Mouse (Mus musculus) kidney, adult 11 months (tissue): Measurements from ENCODE around the gene Tnks2.
"Not testable (repeated sequence)": the region's sequence is repeated elsewhere in the genome, so short reads cannot be mapped to it uniquely, and the experiment has no call there.

Source experiments
- DNase-seq: peaks from one replicate; pipeline ENCODE4 v3.0.0; 2022

The Tnks2 gene

DNA sequence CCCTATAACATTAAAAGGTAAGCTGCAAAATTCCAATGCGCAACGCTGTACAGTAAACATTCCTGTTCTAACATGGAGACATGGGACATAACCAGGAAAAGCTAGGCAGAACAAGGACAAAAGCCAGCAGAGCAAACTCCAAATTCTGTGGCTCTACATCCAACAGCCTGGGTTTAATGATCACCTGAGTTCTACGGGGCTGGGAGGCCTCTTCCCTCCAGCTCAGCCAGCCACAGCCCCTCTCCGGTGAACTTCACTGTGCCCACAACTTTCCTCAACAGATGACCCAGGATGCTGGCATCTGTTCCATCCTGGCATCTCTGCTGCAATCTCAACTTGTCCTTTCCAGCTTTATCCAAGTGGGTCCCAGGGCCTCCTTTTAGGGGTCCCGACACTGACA is 6.4 kb upstream of the Tnks2 start:
- peak; percentile 36 for DNase-seq

DNA sequence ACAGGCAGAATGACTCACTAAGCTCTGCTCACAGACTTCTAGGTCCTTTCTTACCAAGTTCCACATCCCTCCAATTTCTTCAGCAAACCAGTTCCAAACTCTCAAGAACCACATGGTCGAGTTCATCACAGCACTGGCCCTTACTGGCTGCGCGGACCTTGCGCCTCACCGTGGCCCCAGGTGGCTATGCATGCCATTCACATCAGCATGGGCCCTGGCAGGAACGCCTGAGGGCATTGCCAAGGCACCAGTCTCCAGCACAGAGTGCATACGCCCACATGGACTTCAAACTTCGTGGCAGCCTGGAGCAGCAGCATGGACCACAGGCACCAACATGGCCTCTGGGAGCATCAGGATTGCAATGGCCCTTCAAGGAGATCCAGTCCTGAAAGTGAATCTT is 5.7 kb upstream of the Tnks2 start:
- peak; percentile 75 for DNase-seq

DNA sequence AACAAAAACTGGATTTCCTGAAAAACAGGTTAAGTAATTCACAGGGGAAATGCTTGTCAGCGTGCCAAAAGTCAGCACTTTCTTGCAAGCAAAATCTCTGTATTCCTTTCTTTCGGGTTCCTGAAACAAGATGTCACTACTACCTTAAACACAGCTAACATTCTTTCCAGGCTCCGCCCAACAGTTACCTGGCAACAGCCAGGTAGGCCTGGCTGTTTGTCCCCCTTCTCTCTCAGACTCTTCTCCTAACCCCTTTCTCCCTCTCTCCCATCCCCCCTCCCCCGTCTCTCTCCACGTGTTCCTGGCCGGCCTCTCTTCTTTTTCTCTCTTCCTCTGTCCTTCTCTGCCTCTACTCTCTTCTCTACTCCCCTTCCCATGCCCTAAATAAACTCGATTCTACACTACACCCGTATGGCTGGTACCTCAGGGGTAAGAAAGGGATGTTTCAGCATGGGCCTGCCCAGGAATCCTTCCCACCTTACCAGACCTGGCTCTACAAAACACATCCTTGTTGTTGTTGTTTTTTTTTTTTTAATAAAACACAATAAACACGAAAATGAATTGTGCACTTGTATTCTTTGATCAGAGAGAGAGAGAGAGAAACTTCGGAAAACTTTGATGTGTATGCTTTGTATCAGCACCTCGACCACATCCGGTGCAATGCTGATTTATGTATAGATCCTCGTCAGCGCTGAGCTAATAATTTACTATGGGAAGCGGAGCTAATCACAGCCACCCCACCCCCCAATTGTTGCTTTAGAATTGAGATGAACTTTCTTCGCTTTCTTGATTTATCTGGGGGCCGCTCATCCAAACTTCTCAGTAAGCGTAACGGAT is 863 bp upstream of the Tnks2 start:
- DNase-seq, result peak; percentile 71

- peak; percentile 38 for DNase-seq
These were observed 750 bp downstream of the Tnks2 start for GRCm38 (mm10) chr19:36834532-36835431.

DNA sequence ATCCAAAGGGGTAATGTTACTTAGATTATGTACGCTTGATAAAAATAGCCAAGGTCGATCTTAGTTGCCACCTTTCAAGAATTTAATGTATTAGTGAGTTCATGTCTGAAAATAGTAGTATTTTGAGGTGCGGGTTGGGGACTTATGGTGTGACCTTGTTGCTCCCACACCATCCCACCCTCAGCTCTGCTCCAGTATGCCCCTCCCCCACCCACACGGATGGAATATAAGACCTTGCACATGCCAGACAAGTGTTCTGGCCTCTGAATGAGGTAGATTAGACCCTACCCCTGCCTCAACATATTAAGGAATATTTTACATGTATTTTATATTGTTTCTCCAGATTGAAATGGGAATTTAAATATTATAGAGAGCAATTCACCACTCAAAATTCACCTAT is 2.0 kb downstream of the Tnks2 start:
- DNase-seq, result no peak

DNA sequence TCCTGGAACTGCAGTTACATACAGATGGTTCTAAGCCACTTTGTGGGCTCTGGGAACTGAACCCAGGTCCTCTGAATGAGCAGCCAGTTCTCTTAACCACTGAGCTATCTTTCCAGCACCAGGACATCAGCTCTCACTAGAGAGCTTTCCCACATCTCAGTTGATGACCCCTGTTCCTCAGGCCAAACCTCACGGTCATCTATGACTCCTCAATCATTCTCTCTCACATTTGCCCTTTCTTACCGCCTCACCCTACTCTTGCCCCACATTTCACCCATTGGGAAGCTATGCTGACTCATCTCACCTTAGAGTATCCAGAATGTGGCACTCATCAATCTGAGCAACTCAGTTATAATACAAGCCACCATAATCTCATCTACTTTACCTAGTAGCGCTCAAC is 6.3 kb downstream of the Tnks2 start:
- no peak for DNase-seq

DNA sequence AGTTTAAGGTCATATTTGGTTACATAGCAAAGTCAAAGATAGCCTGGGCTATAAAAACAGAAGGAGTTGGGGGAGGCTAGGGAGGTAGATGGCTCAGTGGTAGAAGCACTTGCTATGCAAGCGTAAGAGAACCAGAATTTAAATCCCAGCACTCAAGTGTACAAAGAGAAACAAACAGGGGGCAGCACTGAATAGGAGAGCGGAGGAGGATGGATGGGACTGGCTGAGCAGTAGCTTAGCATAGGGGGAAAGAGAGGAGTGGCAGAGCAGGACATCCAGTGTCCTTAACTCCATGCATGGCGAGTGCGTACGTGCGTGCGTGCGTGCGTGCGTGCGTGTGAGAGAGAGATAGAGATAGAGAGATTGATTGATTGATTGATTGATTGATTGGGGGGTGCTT is 9.8 kb downstream of the Tnks2 start:
- no peak for DNase-seq

- no peak for DNase-seq
These were observed 11.9 kb downstream of the Tnks2 start for GRCm38 (mm10) chr19:36845924-36846323.

GRCm38 (mm10) chr19:36853831-36854230 is 19.8 kb downstream of the Tnks2 start:
- DNase-seq, result no peak

DNA sequence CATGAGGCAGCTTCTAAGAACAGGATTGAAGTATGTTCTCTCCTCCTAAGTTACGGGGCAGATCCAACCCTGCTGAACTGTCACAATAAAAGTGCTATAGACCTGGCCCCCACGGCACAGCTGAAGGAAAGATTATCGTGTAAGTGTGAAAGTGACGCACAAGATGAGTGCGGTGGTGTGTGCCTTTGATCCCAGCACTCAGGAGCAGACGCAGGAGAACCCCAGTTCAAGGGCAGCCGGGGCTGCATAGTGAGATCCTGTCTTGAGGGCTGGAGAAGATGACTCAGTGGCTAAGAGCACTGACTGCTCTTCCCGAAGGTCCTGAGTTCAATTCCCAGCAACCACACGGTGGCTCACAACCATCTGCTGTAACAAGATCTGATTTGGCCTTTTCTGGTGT is 23.8 kb downstream of the Tnks2 start:
- DNase-seq, result no peak

- DNase-seq, result no peak
These were observed 26.4 kb downstream of the Tnks2 start for GRCm38 (mm10) chr19:36860393-36860792.

- DNase-seq, result peak; percentile 16
These were observed 31.9 kb downstream of the Tnks2 start for GRCm38 (mm10) chr19:36865905-36866304.

- DNase-seq, result peak; percentile 42
These were observed 33.4 kb downstream of the Tnks2 start for GRCm38 (mm10) chr19:36867416-36867815.

DNA sequence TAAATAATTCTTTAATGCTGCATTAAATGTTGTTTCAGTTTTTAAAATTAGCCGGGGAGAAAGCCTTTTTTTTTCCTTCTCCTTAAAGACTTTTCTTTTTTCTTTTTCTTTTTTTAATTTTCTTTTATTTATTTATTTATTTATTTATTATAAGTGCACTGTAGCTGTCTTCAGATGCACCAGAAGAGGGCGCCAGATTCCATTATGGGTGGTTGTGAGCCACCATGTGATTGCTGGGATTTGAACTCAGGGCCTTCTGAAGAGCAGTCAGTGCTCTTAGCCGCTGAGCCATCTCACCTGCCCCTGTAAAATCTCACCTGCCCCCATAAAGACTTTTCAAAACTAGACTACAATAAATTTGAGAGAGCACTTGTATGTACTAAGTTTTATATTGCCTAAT is 34.6 kb downstream of the Tnks2 start:
- DNase-seq, result not testable (repeated sequence)

DNA sequence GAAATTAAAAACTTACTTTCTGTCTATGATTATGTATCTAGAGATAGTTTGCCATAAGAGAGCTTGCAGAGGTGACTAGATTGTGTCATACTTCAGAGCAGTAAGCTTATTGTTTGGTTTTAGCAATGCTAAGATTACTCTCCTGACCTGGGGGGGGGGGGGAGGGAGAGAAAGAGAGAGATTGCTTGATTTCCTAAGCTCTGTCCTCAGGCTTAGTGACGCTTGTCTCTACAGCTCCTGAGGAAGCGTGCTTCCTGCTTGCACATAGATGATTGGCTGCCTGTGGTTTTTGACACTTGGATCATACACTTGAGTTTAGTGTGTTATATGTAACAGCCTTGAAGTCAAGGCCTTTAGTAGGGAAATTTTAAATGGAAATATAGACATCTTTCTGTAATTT is 40.6 kb downstream of the Tnks2 start:
- no peak for DNase-seq

DNA sequence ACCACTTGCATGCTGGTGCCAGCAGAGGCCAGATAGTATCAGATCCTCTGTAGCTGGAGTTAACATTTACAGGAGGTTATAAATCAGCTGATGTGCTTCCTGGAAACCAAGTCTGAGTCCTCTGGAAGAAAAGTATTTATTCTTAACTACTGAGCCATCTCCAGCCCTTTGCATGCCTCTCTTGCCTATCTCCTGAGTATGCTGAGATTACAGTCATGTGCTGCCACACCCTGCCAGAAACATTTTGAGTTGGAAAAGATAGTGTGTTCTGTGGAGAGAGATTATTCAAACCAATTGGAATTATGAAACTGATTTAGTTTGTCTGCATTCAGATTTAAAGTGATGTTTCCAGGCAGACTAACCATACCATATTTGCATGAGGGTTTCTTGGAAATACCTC is 43.3 kb downstream of the Tnks2 start:
- DNase-seq, result no peak

DNA sequence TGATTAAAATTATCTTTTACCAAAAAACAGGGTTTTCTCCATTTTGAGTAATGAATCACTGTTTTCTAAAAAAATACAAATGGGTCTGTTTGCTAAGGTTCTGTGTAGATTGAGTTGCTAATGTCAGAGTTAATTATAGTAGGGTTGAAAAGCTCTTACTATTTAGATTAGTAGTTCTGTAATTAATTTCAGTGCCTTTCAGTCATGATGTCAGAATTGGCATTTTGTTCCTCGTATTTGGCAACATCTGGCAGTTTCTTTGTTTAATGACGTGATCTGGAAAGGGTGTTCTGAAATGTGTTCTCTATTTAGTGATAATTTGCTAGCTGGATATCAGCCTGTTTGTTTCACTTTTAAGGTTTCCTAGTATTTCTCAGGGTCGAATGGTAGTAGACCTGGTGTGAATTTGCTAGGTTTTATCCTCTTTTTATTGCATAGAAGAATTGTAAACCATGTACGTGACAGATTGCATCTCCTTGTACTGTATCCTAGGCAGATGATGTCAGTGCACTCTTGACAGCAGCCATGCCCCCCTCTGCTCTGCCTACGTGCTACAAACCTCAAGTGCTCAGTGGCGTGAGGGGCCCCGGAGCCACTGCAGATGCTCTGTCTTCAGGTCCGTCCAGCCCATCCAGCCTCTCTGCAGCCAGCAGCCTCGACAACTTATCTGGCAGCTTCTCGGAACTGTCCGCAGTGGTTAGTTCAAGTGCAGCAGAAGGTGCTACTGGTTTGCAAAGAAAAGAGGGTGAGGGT is 44.9 kb downstream of the Tnks2 start:
- DNase-seq, result no peak

- no peak for DNase-seq
These were observed 49.1 kb downstream of the Tnks2 start for GRCm38 (mm10) chr19:36883119-36883518.

DNA sequence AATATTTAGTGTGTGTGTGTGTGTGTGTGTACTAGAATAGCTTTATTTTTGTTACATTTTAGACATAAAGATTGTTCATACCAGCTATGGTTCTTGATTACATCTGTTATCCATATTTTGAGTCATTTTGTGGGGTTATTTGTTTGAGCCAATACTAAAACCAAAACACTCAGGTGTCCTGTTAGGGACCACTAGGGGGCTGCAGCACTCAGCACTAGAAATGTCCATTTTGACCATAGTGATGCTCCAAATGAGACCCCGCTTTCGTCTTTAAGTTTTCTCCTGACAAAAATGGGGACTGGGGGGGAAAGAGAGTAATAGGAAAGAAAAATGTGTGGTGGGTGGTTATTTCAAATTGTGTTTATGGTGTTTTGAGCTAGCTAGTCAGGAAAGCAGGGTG is 52.3 kb downstream of the Tnks2 start:
- DNase-seq, result no peak

DNA sequence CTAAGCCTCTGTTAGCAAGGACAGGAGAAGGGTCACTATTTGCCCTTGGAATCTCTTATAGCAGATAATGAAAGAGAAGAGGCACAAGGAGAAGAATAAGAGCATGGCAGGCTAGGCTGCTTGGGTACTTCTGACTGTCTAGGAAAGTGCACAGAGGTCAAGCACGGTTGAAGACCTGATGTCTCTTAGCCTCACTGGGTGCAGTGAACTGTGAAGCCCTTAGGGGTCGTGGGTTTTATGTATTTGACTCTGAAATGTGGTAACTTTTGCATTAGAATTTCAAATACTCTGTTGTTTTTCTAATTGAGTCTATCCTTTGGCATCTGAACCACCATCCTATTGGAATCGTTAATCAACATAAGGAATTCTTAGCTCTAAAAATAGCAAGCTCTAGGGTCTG is 53.7 kb downstream of the Tnks2 start:
- DNase-seq, result no peak

GRCm38 (mm10) chr19:36891746-36892145 is 57.7 kb downstream of the Tnks2 start:
- no peak for DNase-seq

DNA sequence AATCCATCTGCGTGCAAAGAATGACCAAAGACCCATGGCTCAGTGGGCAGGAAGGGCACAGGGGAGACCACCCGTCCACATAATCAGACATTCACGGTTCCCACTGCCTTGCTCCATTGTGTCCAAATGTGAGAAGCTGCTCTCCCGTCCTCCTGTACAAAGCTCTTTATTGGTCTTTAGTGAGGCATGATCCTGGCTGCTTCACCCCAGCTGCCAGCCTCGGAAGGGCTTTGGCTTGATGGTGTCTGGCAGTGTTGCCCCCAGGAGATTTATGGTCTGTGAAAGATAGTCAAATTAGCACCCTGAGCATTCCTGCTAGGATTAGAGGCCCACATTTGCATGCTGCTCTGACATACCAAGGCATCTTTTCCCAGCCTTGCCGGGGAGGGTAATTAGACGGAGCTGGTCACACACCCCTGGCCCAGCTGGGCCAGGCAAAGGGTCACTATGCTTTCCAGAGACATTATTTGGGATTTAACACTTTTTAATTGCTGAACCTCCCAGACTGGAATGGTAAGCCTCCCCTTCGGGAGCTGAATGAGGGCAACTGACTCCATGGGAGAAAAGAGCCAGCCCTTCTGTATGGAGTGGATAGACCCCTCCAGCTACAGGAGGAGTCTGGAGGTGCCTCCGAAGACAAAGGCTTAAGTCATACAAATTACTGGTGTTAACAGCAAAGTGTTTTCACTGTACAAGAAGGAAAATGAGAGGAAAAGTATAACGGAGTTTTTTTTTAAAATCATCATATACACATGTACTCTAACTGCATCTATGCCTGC is 62.9 kb downstream of the Tnks2 start:
- no peak for DNase-seq

GRCm38 (mm10) chr19:36897778-36898177 is 63.7 kb downstream of the Tnks2 start:
- DNase-seq, result no peak
